Mouse (Mus musculus): ENCODE results near the gene Slc19a2.

- TF ChIP-seq CTCF (IDR thresholded peaks at IDR 0.05; ENCODE audit: insufficient read depth, low read depth, low read length) (no peak; the same call in 1 of the 2 replicates), POLR2A (IDR thresholded peaks at IDR 0.05; ENCODE audit: insufficient read depth, low read depth, low read length) (no peak)
Measured at GRCm38 (mm10) chr1:164249332-164249711, 476 bp downstream of the Slc19a2 start.
